ENCODE assay signal across 8 mouse cellular contexts in genomic region chr3:87930078-87930795, GRCm38 (mm10). TPM values are rescaled to one million over a fixed set of nuclear protein-coding genes. Genes with fewer than 3 reads are reported as not detected.
A peak's percentile ranks its signal among the peaks of the same experiment; 100 is the strongest.
DNase-seq lines count a peak whose midpoint lies in the region; ATAC-seq and TF ChIP-seq lines count a peak whose summit lies in the region.

Isg20l2 (plus strand) TSS chr3:87930314.
Rrnad1 (minus strand) TSS chr3:87930717.

- peak within 1 kb of the TSS; percentile 9; the same call in 1 of the 2 replicates for H3K27ac ChIP-seq in ES-Bruce4 (ENCODE audit: insufficient read depth, low read length)
- peak within 1 kb of the TSS; percentile 83 for H3K27ac ChIP-seq in forebrain, embryonic 13.5 days
- H3K27ac ChIP-seq in neural tube, embryonic 15.5 days (replicated peaks), result peak within 1 kb of the TSS; percentile 94

- TF ChIP-seq EP300 in ES-Bruce4 (IDR thresholded peaks at IDR 0.05; ENCODE audit: insufficient read depth, low read depth, low read length), result peak; percentile 31; the same call in 1 of the 2 replicates

- WGBS in forebrain, embryonic 13.5 days, result under 1% methylated on average over 70 of the region's 78 CpGs
- WGBS in neural tube, embryonic 15.5 days, result under 1% methylated on average over 58 of the region's 78 CpGs

- peak; percentile 92 for ATAC-seq in cerebellum, adult (ENCODE audit: insufficient number of reproducible peaks, low FRiP score, low TSS enrichment)
- ATAC-seq in forebrain, embryonic 13.5 days, result peak; percentile 97
- peak; percentile 97 for ATAC-seq in neural tube, embryonic 15.5 days (ENCODE audit: low FRiP score)

- H3K9ac ChIP-seq in ES-Bruce4 (ENCODE audit: low read depth, poor library complexity, severe bottlenecking), result peak within 1 kb of the TSS; percentile 68
- peak within 1 kb of the TSS; percentile 86 for H3K9ac ChIP-seq in forebrain, embryonic 13.5 days
- H3K9ac ChIP-seq in neural tube, embryonic 15.5 days (replicated peaks), result peak within 1 kb of the TSS; percentile 87

- H3K36me3 ChIP-seq in ES-Bruce4 (ENCODE audit: control insufficient read depth, insufficient read depth, low read length, poor library complexity, severe bottlenecking), result peaks cover 45% of the 10 kb centered on the region
- peaks cover 66% of the 10 kb centered on the region for H3K36me3 ChIP-seq in forebrain, embryonic 13.5 days (ENCODE audit: poor library complexity, severe bottlenecking)
- peaks cover 41% of the 10 kb centered on the region for H3K36me3 ChIP-seq in neural tube, embryonic 15.5 days

- H3K27me3 ChIP-seq in ES-Bruce4 (ENCODE audit: control insufficient read depth, insufficient read depth, low read length, poor library complexity, severe bottlenecking), result no peaks in the 10 kb centered on the region
- no peaks in the 10 kb centered on the region for H3K27me3 ChIP-seq in forebrain, embryonic 13.5 days
- H3K27me3 ChIP-seq in neural tube, embryonic 15.5 days (replicated peaks), result no peaks in the 10 kb centered on the region

- peak; percentile 78 for TF ChIP-seq CTCF in ES-Bruce4 (IDR thresholded peaks at IDR 0.05; ENCODE audit: low read depth, low read length)

- peak; percentile 98 to 99 for DNase-seq in heart, postnatal 10 days
- DNase-seq in layer of hippocampus, adult 11-12 months (ENCODE audit: low spot score), result peak; percentile 97
- DNase-seq in lung, adult 18-20 months, result peak; percentile 97 to 98
- peak; percentile 98 for DNase-seq in testis, postnatal 14 days (ENCODE audit: low spot score)

- H3K4me1 ChIP-seq in ES-Bruce4 (ENCODE audit: control insufficient read depth, insufficient read depth, low read length), result no peaks in the 10 kb centered on the region
- peaks cover 48% of the 10 kb centered on the region for H3K4me1 ChIP-seq in forebrain, embryonic 13.5 days
- H3K4me1 ChIP-seq in neural tube, embryonic 15.5 days, result peaks cover 53% of the 10 kb centered on the region

- peak; percentile 60 for TF ChIP-seq POLR2A in ES-Bruce4 (IDR thresholded peaks at IDR 0.05; ENCODE audit: insufficient read depth, low read length)

- intact Hi-C loops in heart, postnatal 10 days (cut with DNase I), result no loop called here

- no peaks in the 10 kb centered on the region for H3K9me3 ChIP-seq in ES-Bruce4 (replicated peaks; ENCODE audit: control insufficient read depth, insufficient read depth, low read length, poor library complexity, severe bottlenecking)
- no peaks in the 10 kb centered on the region for H3K9me3 ChIP-seq in forebrain, embryonic 13.5 days (replicated peaks)
- H3K9me3 ChIP-seq in neural tube, embryonic 15.5 days (replicated peaks), result no peaks in the 10 kb centered on the region

- H3K4me3 ChIP-seq in ES-Bruce4 (ENCODE audit: low read depth, low read length), result peak within 1 kb of the TSS; percentile 84
- peak within 1 kb of the TSS; percentile 82 for H3K4me3 ChIP-seq in forebrain, embryonic 13.5 days
- H3K4me3 ChIP-seq in neural tube, embryonic 15.5 days (replicated peaks), result peak within 1 kb of the TSS; percentile 88

- peak within 1 kb of the TSS; percentile 78 for H3K4me2 ChIP-seq in forebrain, embryonic 13.5 days
- peak within 1 kb of the TSS; percentile 80 for H3K4me2 ChIP-seq in neural tube, embryonic 15.5 days

RNA-seq across cellular contexts. Expression of gene Isg20l2, which starts in this region (rescaled TPM):
- 64.3 and 68.4 TPM in 2 replicates for polyA plus RNA-seq in ES-Bruce4 (2011; ENCODE audit: insufficient read depth, insufficient read length, low read depth, missing spikeins)
- 61.8 and 63.0 TPM in 2 replicates for polyA plus RNA-seq in forebrain, embryonic 13.5 days (2015; fragmentation: Nextera tagmentation; extraction: Ambion mirVana)
- 10 to 100 TPM; 16.2 to 18.9 TPM for total RNA-seq in heart, postnatal 10 days (2021)
- polyA plus RNA-seq in neural tube, embryonic 15.5 days (2015; fragmentation: Nextera tagmentation; extraction: Ambion mirVana), result 21.6 and 31.7 TPM in 2 replicates

RNA-seq across cellular contexts. Expression of gene Rrnad1, which starts in this region (rescaled TPM):
- polyA plus RNA-seq in ES-Bruce4 (2011; ENCODE audit: insufficient read depth, insufficient read length, low read depth, missing spikeins), result 14.9 and 18.8 TPM in 2 replicates
- 20.7 and 22.7 TPM in 2 replicates for polyA plus RNA-seq in forebrain, embryonic 13.5 days (2015; fragmentation: Nextera tagmentation; extraction: Ambion mirVana)
- 1 to 10 TPM; 6.8 to 7.0 TPM for total RNA-seq in heart, postnatal 10 days (2021)
- polyA plus RNA-seq in neural tube, embryonic 15.5 days (2015; fragmentation: Nextera tagmentation; extraction: Ambion mirVana), result 19.3 and 19.7 TPM in 2 replicates

Comparison
In these comparisons a context has a peak if more than half of its experiments do, and no peak if none do; other contexts are left out.
1. Peak in every context shown above with its lines: DNase-seq, ATAC-seq, H3K4me3 ChIP-seq and H3K27ac ChIP-seq.
2. H3K27ac ChIP-seq: peak in every context shown above with its lines; median percentile 94 in neural tube, embryonic 15.5 days; 83 in forebrain, embryonic 13.5 days; 9 in ES-Bruce4.